Mouse (Mus musculus) C2C12 (cell line): ENCODE measurements around the gene Fam161a. TPM values are rescaled to one million over a fixed set of nuclear protein-coding genes. Genes with fewer than 3 reads are reported as not detected.
A peak's percentile ranks its signal among the peaks of the same experiment; 100 is the strongest.

Experiments
- H3K27me3 ChIP-seq: one replicate; pipeline ENCODE4 v1.6.1; 2011; ENCODE audit not compliant: control insufficient read depth, insufficient read depth, insufficient read length
- H3K36me3 ChIP-seq: one replicate; pipeline ENCODE4 v1.6.1; 2011; ENCODE audit not compliant: control insufficient read depth, insufficient read depth
- H3K4me3 ChIP-seq: one replicate; pipeline ENCODE4 v1.5.1; 2011; ENCODE audit warnings: mild to moderate bottlenecking, control low read depth; ENCODE audit not compliant: poor library complexity, insufficient read depth, severe bottlenecking
- H3K79me2 ChIP-seq: one replicate; pipeline ENCODE4 v1.6.1; 2011; ENCODE audit not compliant: control insufficient read depth, insufficient read depth
- H3K79me3 ChIP-seq: one replicate; pipeline ENCODE4 v1.6.1; 2011; ENCODE audit warnings: low read depth, control low read depth
- H3ac ChIP-seq: one replicate; pipeline ENCODE3; 2011; ENCODE audit warnings: low read depth; ENCODE audit not compliant: control insufficient read depth, insufficient read length
- CEBPB ChIP-seq: IDR thresholded peaks from one replicate; pipeline ENCODE4 v1.6.1; 2011; ENCODE audit warnings: low read depth, mild to moderate bottlenecking, control low read depth, moderate library complexity
- CTCF ChIP-seq: IDR thresholded peaks from one replicate; pipeline ENCODE4 v1.5.1; 2011; ENCODE audit not compliant: control insufficient read depth, insufficient read depth, insufficient read length
- FOSL1 ChIP-seq: IDR thresholded peaks from one replicate; pipeline ENCODE4 v1.8.0; 2011; ENCODE audit warnings: mild to moderate bottlenecking, low read length; ENCODE audit not compliant: poor library complexity, insufficient read depth, severe bottlenecking
- MAX ChIP-seq: IDR thresholded peaks from one replicate; pipeline ENCODE4 v1.6.1; 2011; ENCODE audit warnings: mild to moderate bottlenecking, control low read depth
- MYOD1 ChIP-seq: IDR thresholded peaks from one replicate; pipeline ENCODE4 v1.6.1; 2011; ENCODE audit warnings: low read depth; ENCODE audit not compliant: control insufficient read depth, insufficient read length
- MYOG ChIP-seq: IDR thresholded peaks from one replicate; pipeline ENCODE4 v1.6.1; 2011; ENCODE audit not compliant: control insufficient read depth, insufficient read length; ENCODE audit errors: extremely low read depth
- USF1 ChIP-seq: IDR thresholded peaks from one replicate; pipeline ENCODE4 v1.6.1; 2011; ENCODE audit warnings: low read depth, mild to moderate bottlenecking, control low read depth, moderate library complexity
- long read RNA-seq, 2 experiments: library from polyadenylated mRNA; unstranded; transcript quantifications; one replicate each; pipeline ENCODE4 v2.0.0; 2019 to 2020
- polyA plus RNA-seq: library from polyadenylated mRNA; unstranded; fragments of >200 nt; fragmentation: generic; extraction: Trizol; gene quantifications from one replicate; pipeline ENCODE4 v1.2.1, GENCODE M21; 2012; ENCODE audit warnings: missing spikeins

The Fam161a gene
- 0.23 TPM for polyA plus RNA-seq
- long read RNA-seq, experiment 1, partial matches to known transcripts, result 1 of 3 reads
- long read RNA-seq, experiment 1, other reads (novel, unspliced or antisense), result 1 of 3 reads
- long read RNA-seq, experiment 2, partial matches to known transcripts, result 0 of 6 reads
- long read RNA-seq, experiment 2, other reads (novel, unspliced or antisense), result 5 of 6 reads

DNA sequence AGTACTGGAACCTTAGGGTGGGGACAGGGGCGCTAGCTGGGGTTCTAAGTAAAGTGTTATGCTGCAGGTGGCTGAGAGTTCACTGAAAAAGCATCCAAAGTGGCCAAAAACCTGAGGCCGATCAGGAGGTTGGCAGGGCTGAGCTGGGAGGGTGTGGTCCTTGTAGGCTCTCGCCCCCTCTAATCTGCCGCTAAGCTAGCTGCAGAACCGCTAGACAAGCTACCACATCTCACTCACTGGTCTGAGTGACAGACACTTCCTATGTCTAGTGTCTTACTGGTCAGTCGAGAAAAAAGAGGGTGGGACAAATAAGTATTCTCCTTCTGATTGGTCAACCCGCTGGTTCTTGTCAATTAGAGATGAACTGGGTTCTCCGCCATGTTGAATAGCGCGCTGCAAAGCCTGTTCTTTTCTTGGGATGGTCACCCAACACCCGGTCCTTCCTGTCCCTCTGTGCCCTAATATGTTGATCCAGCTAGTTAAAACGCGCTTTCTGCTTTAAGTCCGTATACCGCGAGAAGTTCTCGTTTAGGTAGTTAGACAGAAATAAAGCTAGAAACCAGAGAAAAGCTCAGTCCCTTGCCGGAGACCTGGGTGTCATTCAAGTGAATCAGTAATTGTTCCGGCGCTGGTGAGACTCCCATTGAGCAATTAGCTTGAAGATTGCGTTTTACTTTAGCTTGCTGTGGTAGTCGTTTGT is at the start of gene Fam161a:
Gene Fam161a (plus strand): TSS at position 51 of the 700 bp plus-strand sequence.
- no peaks in the 10 kb centered on the region for H3K79me2 ChIP-seq
- peak within 1 kb of the TSS; percentile 68 for H3ac ChIP-seq
- peak within 1 kb of the TSS; percentile 35 for H3K4me3 ChIP-seq
- peaks cover 35% of the 10 kb centered on the region for H3K36me3 ChIP-seq
- H3K79me3 ChIP-seq, result peaks cover 2% of the 10 kb centered on the region
- TF ChIP-seq FOSL1 (no peak), CTCF (no peak), CEBPB (no peak), USF1 (no peak), MYOG (no peak), MAX (no peak), MYOD1 (no peak)
- H3K27me3 ChIP-seq, result no peaks in the 10 kb centered on the region

DNA sequence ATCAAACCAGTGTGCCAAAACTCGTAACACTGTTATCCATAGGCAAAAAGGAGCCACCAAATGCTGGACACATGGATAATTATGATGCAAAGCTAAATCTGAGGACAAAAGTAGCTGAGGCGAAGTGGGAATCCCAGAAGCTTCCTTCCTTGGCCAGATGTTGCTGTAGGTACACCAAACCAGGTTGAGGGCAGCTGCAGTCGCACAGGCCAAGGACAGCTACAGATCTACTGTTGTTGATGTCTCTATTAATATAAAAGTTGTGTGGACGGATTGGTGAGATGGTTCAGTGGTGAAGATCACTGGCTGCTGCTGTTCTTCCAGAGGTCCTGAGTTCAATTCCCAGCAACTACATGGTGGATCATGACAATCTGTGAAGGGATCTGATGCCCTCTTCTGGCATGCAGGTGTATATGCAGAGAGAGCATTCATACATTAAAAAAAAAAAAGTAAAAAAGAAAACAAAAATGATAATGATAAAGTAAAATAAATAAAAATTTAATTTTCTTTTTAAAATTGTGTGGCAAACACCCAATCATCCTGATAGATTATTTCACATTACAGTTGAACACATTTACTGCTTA is 49.4 kb upstream of the Fam161a start:
- Histone ChIP-seq H3K79me2 (peaks cover 33% of the 10 kb centered on the region), H3K27me3 (no peaks in the 10 kb centered on the region), H3K4me3 (no peak overlapping the region), H3K36me3 (peaks cover 8% of the 10 kb centered on the region), H3ac (no peak overlapping the region), H3K79me3 (no peaks in the 10 kb centered on the region)
- TF ChIP-seq MYOG (no peak), USF1 (no peak)

DNA sequence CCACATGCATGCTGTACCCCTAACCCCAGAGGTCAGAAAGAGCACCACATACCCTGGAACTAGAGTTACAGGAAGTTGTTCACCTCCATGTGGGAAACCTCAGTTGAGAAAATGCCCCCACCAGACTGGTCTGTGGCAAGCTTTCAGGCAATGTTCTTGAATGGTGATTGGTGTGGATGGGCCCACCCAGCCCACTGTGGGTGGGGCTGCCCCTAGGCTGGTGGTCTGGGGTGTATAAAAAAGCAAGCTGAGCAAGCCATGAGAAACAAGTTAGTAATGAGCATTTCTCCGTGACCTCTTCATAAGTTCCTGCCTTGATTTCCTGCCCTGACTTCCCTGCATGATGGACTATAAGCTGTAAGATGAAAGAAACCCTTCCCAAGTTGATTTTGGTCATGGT is 45.2 kb upstream of the Fam161a start:
- H3K4me3 ChIP-seq, result no peak overlapping the region
- peaks cover 7% of the 10 kb centered on the region for H3K79me3 ChIP-seq
- TF ChIP-seq MYOD1 (no peak), CEBPB (no peak), CTCF (no peak), USF1 (no peak), MYOG (no peak), MAX (no peak), FOSL1 (no peak)
- H3ac ChIP-seq, result no peak overlapping the region
- no peaks in the 10 kb centered on the region for H3K27me3 ChIP-seq
- H3K79me2 ChIP-seq, result peaks cover 65% of the 10 kb centered on the region
- H3K36me3 ChIP-seq, result no peaks in the 10 kb centered on the region

DNA sequence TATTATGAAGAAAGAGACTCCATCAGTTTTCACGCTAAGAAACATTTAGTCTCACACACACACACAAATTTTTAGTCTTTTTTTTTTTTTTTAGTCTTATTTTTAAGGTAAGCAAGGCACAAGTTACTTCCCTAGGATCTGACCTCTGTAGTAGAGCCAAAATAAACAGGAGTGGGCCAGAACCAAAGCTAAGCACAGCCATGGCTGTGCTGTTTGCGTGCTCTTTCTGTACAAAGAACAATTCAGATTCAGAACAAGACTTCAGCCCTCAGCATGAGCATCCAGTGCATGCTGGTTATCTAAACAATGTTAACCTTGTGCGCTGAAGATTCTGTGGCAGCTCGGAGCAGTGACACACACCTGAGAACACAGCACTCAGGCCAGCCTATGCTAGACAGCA is 42.9 kb upstream of the Fam161a start:
- TF ChIP-seq MYOD1 (no peak), CTCF (no peak)
- H3K36me3 ChIP-seq, result no peaks in the 10 kb centered on the region
- peaks cover 78% of the 10 kb centered on the region for H3K79me2 ChIP-seq
- H3K27me3 ChIP-seq, result no peaks in the 10 kb centered on the region
- no peak overlapping the region for H3ac ChIP-seq
- H3K79me3 ChIP-seq, result peaks cover 8% of the 10 kb centered on the region
- no peak overlapping the region for H3K4me3 ChIP-seq

DNA sequence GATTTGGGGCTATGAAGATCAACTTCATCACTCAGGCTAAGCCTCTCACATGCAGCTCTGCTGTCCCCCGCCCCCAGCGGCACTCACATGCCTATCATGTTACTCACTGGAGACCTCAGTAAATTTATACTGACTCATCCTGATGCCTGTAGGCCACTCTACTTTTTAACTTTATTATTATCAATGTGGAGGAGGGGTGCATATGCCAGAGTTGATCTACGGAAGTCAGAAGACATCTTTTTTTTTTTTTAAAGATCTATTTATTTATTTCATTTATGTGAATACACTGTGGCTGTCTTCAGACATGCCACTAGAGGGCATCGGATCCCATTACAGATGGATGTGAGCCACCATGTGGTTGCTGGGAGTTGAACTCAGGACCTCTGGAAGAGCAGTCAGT is 41.8 kb upstream of the Fam161a start:
- Histone ChIP-seq H3K79me3 (peaks cover 8% of the 10 kb centered on the region), H3K36me3 (no peaks in the 10 kb centered on the region), H3K79me2 (peaks cover 81% of the 10 kb centered on the region)

DNA sequence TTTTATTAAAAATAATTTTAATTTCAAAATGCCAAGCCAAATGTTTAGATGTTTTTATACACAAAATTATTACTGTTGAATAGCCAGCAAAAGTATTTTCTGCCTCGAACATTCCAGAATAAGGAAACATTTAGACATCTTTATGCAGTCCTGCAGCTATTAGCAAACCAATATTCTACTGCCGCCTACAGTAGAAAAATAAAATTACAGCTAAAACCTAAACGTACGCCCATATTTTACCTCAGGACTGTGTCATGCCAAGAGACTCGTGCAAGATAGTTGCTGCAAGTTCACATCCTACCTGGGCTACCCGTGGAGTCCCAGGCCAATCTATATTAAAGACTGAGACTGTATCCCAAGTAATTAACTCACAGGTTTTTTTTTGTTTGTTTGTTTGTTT is 37.8 kb upstream of the Fam161a start:
- Histone ChIP-seq H3K36me3 (no peaks in the 10 kb centered on the region), H3K79me2 (peaks cover 83% of the 10 kb centered on the region), H3K79me3 (peaks cover 40% of the 10 kb centered on the region), H3K4me3 (no peak overlapping the region), H3K27me3 (no peaks in the 10 kb centered on the region), H3ac (no peak overlapping the region)
- TF ChIP-seq MAX (no peak), MYOG (no peak), USF1 (no peak), MYOD1 (no peak), CEBPB (no peak), CTCF (no peak), FOSL1 (no peak)

More for the DNA sequence above, 41.8 kb upstream of the Fam161a start:
- no peaks in the 10 kb centered on the region for H3K27me3 ChIP-seq
- no peak for TF ChIP-seq CTCF
- TF ChIP-seq FOSL1, result peak; percentile 30
- no peak overlapping the region for H3ac ChIP-seq
- no peak overlapping the region for H3K4me3 ChIP-seq
